Mouse (Mus musculus): ENCODE results near the gene Dlx3.

Gene Dlx3

DNA sequence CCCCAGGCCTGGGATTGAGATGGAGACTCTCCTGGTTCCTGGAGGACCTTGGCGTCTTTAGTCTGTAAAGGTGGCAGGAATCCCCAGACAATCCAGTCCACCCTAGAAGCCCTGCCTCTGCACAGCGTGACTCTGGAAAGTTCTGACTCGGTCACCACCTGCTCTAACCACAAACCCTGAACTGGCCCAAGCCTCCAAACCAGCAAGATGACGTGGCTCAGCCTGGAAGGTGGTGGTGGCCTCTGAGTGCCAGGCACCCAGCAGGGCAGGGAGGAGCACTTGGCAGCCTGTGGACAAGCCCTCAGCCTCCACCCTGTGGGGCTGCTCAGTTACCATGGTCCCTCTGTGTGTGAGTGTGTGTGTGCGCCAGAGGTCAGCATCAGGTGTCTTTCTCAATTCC, 38.0 kb downstream of the Dlx3 start:
- DNase-seq = no peak

DNA sequence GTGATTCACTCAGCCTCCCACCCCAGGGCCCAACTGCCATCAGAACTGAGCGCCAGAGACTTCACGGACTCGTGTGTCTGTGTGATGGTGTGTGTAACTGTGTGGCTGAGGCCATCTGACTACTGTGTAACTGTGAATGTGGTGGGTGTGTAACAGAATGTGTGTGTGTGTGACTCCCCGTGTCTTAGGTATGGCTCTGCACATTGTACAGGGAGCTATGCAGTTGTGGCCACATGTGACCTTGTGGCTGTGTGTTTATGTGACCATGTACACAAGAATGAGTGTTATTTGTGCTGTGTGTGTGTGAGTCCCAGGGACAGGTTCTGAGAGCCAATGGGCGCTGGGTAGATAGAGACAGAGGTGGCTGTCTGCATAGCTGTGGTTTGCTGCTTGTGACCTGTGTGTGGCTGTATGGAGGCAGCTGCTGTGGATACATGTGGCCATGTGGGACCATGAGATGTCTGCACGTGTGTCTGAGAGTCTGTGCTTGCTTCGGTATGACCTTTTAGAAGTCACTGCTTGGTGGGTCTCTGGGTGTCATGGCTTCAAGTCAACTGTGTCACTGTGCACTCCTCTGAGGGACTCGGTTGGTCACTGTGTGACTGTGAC, 39.9 kb downstream of the Dlx3 start:
- DNase-seq = no peak

DNA sequence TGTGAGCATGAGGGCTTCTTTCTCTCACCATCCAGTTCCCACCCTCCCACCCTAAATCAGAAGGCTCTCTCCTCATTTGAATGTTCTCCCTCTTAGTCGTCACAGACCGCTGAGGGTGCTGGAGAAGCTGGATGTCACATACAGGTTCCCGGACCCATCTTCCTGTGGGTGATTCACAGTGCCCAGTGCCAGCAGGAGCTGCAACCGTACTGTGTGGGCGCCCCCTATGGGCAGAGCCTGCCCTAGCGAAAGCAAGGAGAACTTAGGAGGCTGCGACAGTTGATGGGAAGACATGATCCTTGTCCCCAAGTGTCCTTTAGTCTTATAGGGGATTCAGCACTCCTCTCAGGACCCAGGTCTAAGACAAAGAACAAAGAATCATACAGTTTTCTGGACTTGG, 40.8 kb downstream of the Dlx3 start:
- DNase-seq = no peak

DNA sequence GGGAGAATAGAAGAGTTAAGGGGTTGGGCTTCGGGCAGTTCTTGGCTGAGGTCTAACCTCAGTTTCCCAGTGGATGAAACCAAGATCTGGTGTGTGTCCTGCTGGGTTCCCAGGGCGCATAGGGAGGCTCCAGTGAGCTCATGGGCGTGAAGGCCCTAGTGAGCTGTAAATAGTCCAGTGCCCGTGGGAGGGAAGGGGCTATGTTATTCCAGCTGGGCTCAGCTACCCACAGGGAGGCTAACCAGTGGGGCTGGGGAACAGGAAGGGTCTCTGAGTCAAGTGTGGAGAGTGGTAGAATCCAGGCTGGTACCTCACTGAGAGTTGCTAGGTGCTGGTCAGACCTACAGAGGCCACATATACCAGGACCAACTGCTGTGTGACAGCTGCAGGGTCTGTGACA, 41.8 kb downstream of the Dlx3 start:
- no peak for DNase-seq

DNA sequence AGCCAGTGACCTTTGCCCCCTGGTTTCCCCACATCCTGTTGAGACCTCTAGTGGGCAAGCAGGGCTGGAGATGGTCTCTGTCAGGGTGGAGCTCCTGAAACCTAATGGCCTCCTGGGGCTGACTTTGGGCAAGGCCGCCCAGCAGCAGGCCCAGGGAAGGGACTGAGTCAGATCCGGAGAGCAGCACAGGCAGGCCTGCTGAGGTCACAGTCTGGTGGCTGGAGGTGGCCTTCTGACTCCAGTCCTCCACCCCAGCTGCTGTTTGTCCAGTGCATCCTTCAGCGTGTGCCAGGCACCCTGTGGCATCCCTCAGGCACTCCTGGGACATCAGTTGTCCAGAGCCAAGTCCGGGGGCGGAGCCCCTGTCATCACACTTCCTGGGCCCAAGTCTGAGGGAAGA, 45.9 kb downstream of the Dlx3 start:
- no peak for DNase-seq

Data from thymus, adult 18-20 months (tissue).